Mouse (Mus musculus) CH12.LX (cell line): ENCODE measurements around the gene Acsm5. TPM values are rescaled to one million over a fixed set of nuclear protein-coding genes. Genes with fewer than 3 reads are reported as not detected.

Experiments
- DNase-seq: peaks from one replicate; pipeline ENCODE4 v3.0.0-alpha.2; 2013; ENCODE audit errors: extremely low read depth
- H3K27ac ChIP-seq: 2 replicates; pipeline ENCODE4 v1.5.1; 2012; ENCODE audit warnings: low read depth, mild to moderate bottlenecking, control low read depth, moderate library complexity; ENCODE audit not compliant: insufficient read depth
- H3K27me3 ChIP-seq: replicated peaks from 2 replicates; pipeline ENCODE3; 2012; ENCODE audit warnings: inconsistent platforms
- H3K36me3 ChIP-seq, 2 experiments: replicated peaks in 1 of 2; 2 replicates each; pipeline versions ENCODE3 to v1.6.1; 2012; ENCODE audit warnings: inconsistent platforms in 1 of 2, low read length in 1 of 2, mild to moderate bottlenecking in 1 of 2, mixed read lengths in 1 of 2, moderate library complexity in 1 of 2; ENCODE audit not compliant: control insufficient read depth in 1 of 2, insufficient read depth in 1 of 2
- H3K4me1 ChIP-seq, 2 experiments: 2 replicates each; pipeline ENCODE4 v1.6.1; 2012; ENCODE audit warnings: inconsistent platforms in 1 of 2, moderate library complexity in 1 of 2; ENCODE audit not compliant: insufficient read depth in 2 of 2, control insufficient read depth in 1 of 2
- H3K4me2 ChIP-seq: 2 replicates; pipeline ENCODE4 v1.6.1; 2012; ENCODE audit warnings: low read depth, mild to moderate bottlenecking, control low read depth; ENCODE audit not compliant: poor library complexity, insufficient read depth, severe bottlenecking
- H3K4me3 ChIP-seq, 3 experiments: fragments of 150-350 bp in 1 of 3; sonication (generic) in 1 of 3; replicated peaks in 1 of 3; 2 replicates each; pipeline versions ENCODE3 to v1.5.1; 2011 to 2012; ENCODE audit warnings: low read depth in 2 of 3, low read length in 2 of 3, mild to moderate bottlenecking in 2 of 3, moderate library complexity in 2 of 3, control low read depth in 1 of 3, improper control_type of control experiment in 1 of 3, inconsistent platforms in 1 of 3, mixed read lengths in 1 of 3; ENCODE audit not compliant: poor library complexity in 1 of 3
- H3K79me2 ChIP-seq: replicated peaks from 2 replicates; pipeline ENCODE4 v1.6.1; 2012; ENCODE audit warnings: mild to moderate bottlenecking, moderate library complexity; ENCODE audit not compliant: control insufficient read depth, poor library complexity, insufficient read depth, severe bottlenecking; ENCODE audit errors: extremely low read depth
- H3K9ac ChIP-seq: 2 replicates; pipeline ENCODE4 v1.6.1; 2012; ENCODE audit warnings: low read depth, mild to moderate bottlenecking, control low read depth, moderate library complexity; ENCODE audit not compliant: insufficient read depth
- H3K9me3 ChIP-seq: replicated peaks from 2 replicates; pipeline ENCODE3; 2012; ENCODE audit warnings: low read length, inconsistent platforms, mixed read lengths
- CHD2 ChIP-seq: IDR thresholded peaks from 2 replicates; pipeline ENCODE4 v1.6.1; 2011; ENCODE audit warnings: low read length, improper control_type of control experiment
- ETS1 ChIP-seq: conservative IDR thresholded peaks from 2 replicates; pipeline ENCODE4 v1.6.1; 2012; ENCODE audit warnings: low read depth, mild to moderate bottlenecking, inconsistent platforms, low read length, improper control_type of control experiment, moderate library complexity
- GABPA ChIP-seq: IDR thresholded peaks from 2 replicates; pipeline ENCODE4 v1.6.1; 2012; ENCODE audit warnings: low read depth, low read length, improper control_type of control experiment, inconsistent platforms; ENCODE audit not compliant: insufficient replicate concordance
- POLR2AphosphoS2 ChIP-seq: IDR thresholded peaks from 2 replicates; pipeline ENCODE4 v1.6.1; 2011; ENCODE audit warnings: low read depth, low read length, improper control_type of control experiment
- SMC3 ChIP-seq: IDR thresholded peaks from 2 replicates; pipeline ENCODE4 v1.6.1; 2011; ENCODE audit warnings: low read depth, low read length, improper control_type of control experiment
- TCF12 ChIP-seq: IDR thresholded peaks from 2 replicates; pipeline ENCODE4 v1.6.1; 2014; ENCODE audit warnings: low read depth, mild to moderate bottlenecking, inconsistent platforms, low read length, improper control_type of control experiment
- USF2 ChIP-seq: conservative IDR thresholded peaks from 2 replicates; pipeline ENCODE4 v1.6.1; 2011; ENCODE audit warnings: low read depth, low read length, improper control_type of control experiment
- ZMIZ1 ChIP-seq: IDR thresholded peaks from 2 replicates; pipeline ENCODE4 v1.6.1; 2012; ENCODE audit warnings: low read depth, mild to moderate bottlenecking, inconsistent platforms, low read length, improper control_type of control experiment
- ZNF384 ChIP-seq: IDR thresholded peaks from 2 replicates; pipeline ENCODE4 v1.6.1; 2012; ENCODE audit warnings: low read depth, low read length, improper control_type of control experiment, inconsistent platforms
- dilution Hi-C: fragments of 300-500 bp; cut with MboI; formaldehyde crosslinking; loops from 2 replicates; pipeline ENCODE4 v1.14.3; 2020; ENCODE audit warnings: low sequenced_read_pairs; ENCODE audit not compliant: extremely low pct_unique_long_range_greater_than_20kb, extremely low pct_ligation_motif_present
- in situ Hi-C: fragments of 300-500 bp; cut with MboI; formaldehyde crosslinking; loops from 3 replicates; pipeline ENCODE4 v1.14.3; 2019; ENCODE audit warnings: low sequenced_read_pairs, low pct_ligation_motif_present, low pct_unique_long_range_greater_than_20kb, mixed read lengths
- polyA plus RNA-seq: library from polyadenylated mRNA; unstranded; fragments of >175 nt; gene quantifications from 2 replicates; pipeline ENCODE4 v1.2.1, GENCODE M21; 2012; ENCODE audit warnings: low read depth; ENCODE audit not compliant: insufficient read length
- total RNA-seq, 2 experiments: library from RNA; depleted of rRNA; stranded (reverse); fragments of 300-350 nt in 1 of 2; fragments of >200 nt in 1 of 2; gene quantifications; 2 replicates each; pipeline ENCODE4 v1.2.3; 2012 to 2014

Acsm5 gene
- total and polyA plus RNA-seq, 3 experiments: not detected

DNA sequence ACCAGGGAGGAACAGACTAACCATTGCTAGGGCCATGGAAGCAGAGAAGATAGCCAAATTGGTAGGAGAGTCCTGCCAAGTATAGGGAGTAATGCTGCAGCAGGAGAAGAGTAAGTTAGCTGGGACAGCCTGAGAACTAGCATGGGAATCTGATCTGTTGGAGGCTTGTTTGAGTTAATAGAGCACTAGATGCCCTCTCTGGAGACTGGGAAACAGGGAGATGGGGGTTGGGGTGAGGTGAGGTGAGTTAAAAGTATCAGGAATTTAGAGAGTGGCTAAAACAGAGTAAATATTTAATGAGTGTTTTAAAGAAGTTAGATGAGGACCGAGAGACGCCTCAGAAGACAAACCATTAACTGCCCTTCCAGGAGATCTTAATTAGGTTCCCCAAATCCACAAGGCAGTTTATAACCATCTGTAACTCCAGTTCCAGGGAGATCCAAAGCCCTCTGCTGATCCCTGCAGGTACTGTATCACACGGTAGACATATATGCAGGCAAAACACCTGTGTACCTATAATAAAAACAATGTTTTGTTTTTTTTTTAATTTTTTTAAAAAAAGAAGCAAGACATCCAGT, 75.4 kb downstream of the Acsm5 start:
- Histone ChIP-seq H3K36me3 (no peaks in the 10 kb centered on the region), H3K4me3 (no peak overlapping the region), H3K79me2 (no peaks in the 10 kb centered on the region), H3K9me3 (no peaks in the 10 kb centered on the region), H3K27ac (no peak overlapping the region), H3K9ac (no peak overlapping the region), H3K4me2 (no peak overlapping the region), H3K27me3 (peaks cover 4% of the 10 kb centered on the region), H3K4me1 (peaks cover 0 to 11% of the 10 kb centered on the region in 2 experiments; a peak in 1 of 4 replicates)
- dilution Hi-C loops (no loop called here), in situ Hi-C loops (no loop called here)
- DNase-seq: no peak
- no peak for TF ChIP-seq POLR2AphosphoS2
- TF ChIP-seq ZMIZ1: no peak
- TF ChIP-seq TCF12: no peak
- TF ChIP-seq CHD2: no peak
- TF ChIP-seq GABPA: no peak
- no peak for TF ChIP-seq SMC3
- TF ChIP-seq ETS1: no peak
- no peak for TF ChIP-seq ZNF384
- TF ChIP-seq USF2: no peak

Other genes with a start within 250 kb of the Acsm5 start
- not detected in 2 replicates for gene Gp2, start 60.2 kb upstream of the Acsm5 start, total RNA-seq (2012; rRNA removed)
- not detected in 2 replicates for gene Gp2, start 60.2 kb upstream of the Acsm5 start, total RNA-seq (2014; rRNA removed)
- not detected in 2 replicates for gene Gp2, start 60.2 kb upstream of the Acsm5 start, polyA plus RNA-seq
- gene Umod, start 40.2 kb upstream of the Acsm5 start, total RNA-seq (2012; rRNA removed): not detected in 2 replicates
- not detected in 2 replicates for gene Umod, start 40.2 kb upstream of the Acsm5 start, total RNA-seq (2014; rRNA removed)
- gene Umod, start 40.2 kb upstream of the Acsm5 start, polyA plus RNA-seq: not detected in 2 replicates
- not detected in 2 replicates for gene Pdilt, start 4.0 kb downstream of the Acsm5 start, total RNA-seq (2012; rRNA removed)
- not detected in 2 replicates for gene Pdilt, start 4.0 kb downstream of the Acsm5 start, total RNA-seq (2014; rRNA removed)
- gene Pdilt, start 4.0 kb downstream of the Acsm5 start, polyA plus RNA-seq: 0.19 TPM in 1 of 2 replicates, not detected in the other
- not detected in 2 replicates for gene Acsm2, start 34.9 kb downstream of the Acsm5 start, total RNA-seq (2012; rRNA removed)
- not detected in 2 replicates for gene Acsm2, start 34.9 kb downstream of the Acsm5 start, total RNA-seq (2014; rRNA removed)
- not detected in 2 replicates for gene Acsm2, start 34.9 kb downstream of the Acsm5 start, polyA plus RNA-seq
- not detected in 2 replicates for gene Acsm1, start 87.6 kb downstream of the Acsm5 start, total RNA-seq (2012; rRNA removed)
- gene Acsm1, start 87.6 kb downstream of the Acsm5 start, total RNA-seq (2014; rRNA removed): not detected in 2 replicates
- gene Acsm1, start 87.6 kb downstream of the Acsm5 start, polyA plus RNA-seq: not detected in 2 replicates
- not detected in 2 replicates for gene Acsm4, start 170.6 kb downstream of the Acsm5 start, total RNA-seq (2012; rRNA removed)
- gene Acsm4, start 170.6 kb downstream of the Acsm5 start, total RNA-seq (2014; rRNA removed): not detected in 2 replicates
- not detected in 2 replicates for gene Acsm4, start 170.6 kb downstream of the Acsm5 start, polyA plus RNA-seq
- gene Thumpd1, start 201.3 kb downstream of the Acsm5 start, total RNA-seq (2012; rRNA removed): 49.3 and 62.3 TPM in 2 replicates
- 105 and 115 TPM in 2 replicates for gene Thumpd1, start 201.3 kb downstream of the Acsm5 start, total RNA-seq (2014; rRNA removed)
- 102 and 120 TPM in 2 replicates for gene Thumpd1, start 201.3 kb downstream of the Acsm5 start, polyA plus RNA-seq
- gene Acsm3, start 241.5 kb downstream of the Acsm5 start, total RNA-seq (2012; rRNA removed): 0.13 and 0.17 TPM in 2 replicates
- gene Acsm3, start 241.5 kb downstream of the Acsm5 start, total RNA-seq (2014; rRNA removed): not detected in 2 replicates
- gene Acsm3, start 241.5 kb downstream of the Acsm5 start, polyA plus RNA-seq: 0.69 and 0.78 TPM in 2 replicates